ENCODE assay signal across 11 mouse cellular contexts in the genomic region with DNA sequence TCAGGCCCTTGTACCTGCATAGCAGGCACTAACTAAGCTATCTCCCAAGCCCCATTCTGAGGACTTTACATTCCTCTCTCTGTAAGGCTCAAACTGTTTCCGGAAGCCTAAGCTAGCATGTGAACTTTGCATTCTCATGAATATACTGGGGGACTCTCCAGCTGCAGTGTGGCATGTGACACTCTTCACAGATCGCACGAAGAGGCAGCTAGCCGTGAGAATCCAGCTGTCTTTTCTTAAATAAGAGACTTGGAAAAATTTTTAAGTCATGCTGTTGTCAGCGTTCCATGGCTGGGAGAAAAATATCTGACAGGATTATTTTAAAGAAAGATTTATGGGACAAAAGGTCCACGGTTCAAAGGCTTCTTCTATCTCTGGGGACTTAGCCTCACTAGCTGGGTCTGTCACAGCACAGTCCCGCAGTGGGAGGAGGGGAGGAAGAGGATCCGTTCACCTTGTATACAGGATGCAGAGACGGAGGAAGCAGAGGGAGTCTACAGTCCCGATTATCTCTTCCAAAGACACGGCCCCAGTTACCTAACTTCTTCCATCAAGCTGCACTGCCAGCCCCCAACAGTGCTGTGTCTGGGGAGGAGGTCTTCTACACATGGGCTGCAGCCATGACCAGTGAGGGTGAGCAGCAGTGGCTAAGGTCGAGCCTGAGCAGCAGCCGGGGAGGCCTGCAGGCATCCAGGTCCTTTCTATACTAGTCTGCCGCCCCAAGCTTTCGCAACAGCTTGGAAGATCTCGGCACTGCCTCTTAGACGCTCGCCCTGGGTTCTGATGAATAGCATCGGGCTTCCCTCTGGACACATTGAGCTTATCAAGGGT. TPM values are rescaled to one million over a fixed set of nuclear protein-coding genes. Genes with fewer than 3 reads are reported as not detected.
A peak's percentile ranks its signal among the peaks of the same experiment; 100 is the strongest.
DNase-seq lines count a peak whose midpoint lies in the region; ATAC-seq and TF ChIP-seq lines count a peak whose summit lies in the region.
"Had no signal": no experiment of that assay in that cellular context is flagged by ENCODE, and none has a peak within 500 bp of the region (broad histone marks: within the 10 kb centered on the region; RNA-seq: fewer than 3 reads in every experiment).

No protein-coding gene starts in this region.

- no peak overlapping the region for H3K27ac ChIP-seq in CH12.LX (ENCODE audit: insufficient read depth, low read depth)
- peak overlapping the region; percentile 63 for H3K27ac ChIP-seq in intestine, embryonic 16.5 days (ENCODE audit: low read length)
- H3K27ac ChIP-seq: embryonic facial prominence, embryonic 12.5 days had no signal

- peaks cover under 1% of the 10 kb centered on the region for H3K27me3 ChIP-seq in CH12.LX (replicated peaks)
- no peaks in the 10 kb centered on the region for H3K27me3 ChIP-seq in intestine, embryonic 16.5 days (replicated peaks; ENCODE audit: control insufficient read depth, insufficient read depth, low read length)
- H3K27me3 ChIP-seq: embryonic facial prominence, embryonic 12.5 days had no signal

- H3K36me3 ChIP-seq in CH12.LX (replicated peaks in 1 of 2; ENCODE audit: control insufficient read depth in 1 of 2, insufficient read depth in 1 of 2, low read length in 1 of 2) = no peaks in the 10 kb centered on the region
- H3K36me3 ChIP-seq in intestine, embryonic 16.5 days (ENCODE audit: control insufficient read depth, insufficient read depth, low read length) = no peaks in the 10 kb centered on the region

- WGBS in intestine, embryonic 16.5 days = 32% methylated on average over 19 of the region's 19 CpGs

- no peak for TF ChIP-seq POLR2A in CH12.LX (IDR thresholded peaks at IDR 0.05; ENCODE audit: low read depth, low read length)

- no peaks in the 10 kb centered on the region for H3K9me3 ChIP-seq in CH12.LX (replicated peaks; ENCODE audit: low read length)
- H3K9me3 ChIP-seq in intestine, embryonic 16.5 days (ENCODE audit: control insufficient read depth, low read length) = no peaks in the 10 kb centered on the region
- H3K9me3 ChIP-seq: embryonic facial prominence, embryonic 12.5 days had no signal

- TF ChIP-seq RAD21 in CH12.LX (IDR thresholded peaks at IDR 0.05; ENCODE audit: low read depth, low read length) = no peak

- peak; percentile 67 for ATAC-seq in intestine, embryonic 16.5 days

- no peak overlapping the region for H3K9ac ChIP-seq in CH12.LX (ENCODE audit: insufficient read depth, low read depth)
- 0 out of 2 replicates have a peak overlapping the region, but pooled peaks have one; percentile 13 for H3K9ac ChIP-seq in intestine, embryonic 16.5 days (ENCODE audit: low read depth, low read length)
- H3K9ac ChIP-seq: embryonic facial prominence, embryonic 12.5 days had no signal

- peak; percentile 22 for DNase-seq in embryo, embryonic 11 days
- DNase-seq in embryo, embryonic 9.5 days (ENCODE audit: extremely low spot score) = no peak
- DNase-seq in CH12.LX (ENCODE audit: extremely low read depth) = peak; percentile 58
- DNase-seq in lung, postnatal 36 days = peak; percentile 62
- no peak for DNase-seq in cerebellum, adult 11 months
- no peak for DNase-seq in layer of hippocampus, adult 9-11 months
- no peak for DNase-seq in gastrocnemius, postnatal 14 days
- DNase-seq: layer of hippocampus, postnatal 36 days had no signal

- in situ Hi-C loops in CH12.LX (cut with MboI; ENCODE audit: low pct_ligation_motif_present, low pct_unique_long_range_greater_than_20kb, low sequenced_read_pairs) = loop anchor here (5.0 kb wide), 1 partner anchor 41 kb away; no protein-coding TSS in a partner anchor

- H3K79me2 ChIP-seq in CH12.LX (replicated peaks; ENCODE audit: control insufficient read depth, extremely low read depth, insufficient read depth, poor library complexity, severe bottlenecking) = no peaks in the 10 kb centered on the region

- H3K4me2 ChIP-seq in CH12.LX (ENCODE audit: insufficient read depth, low read depth, poor library complexity, severe bottlenecking) = peak overlapping the region; percentile 57
- peak overlapping the region; percentile 25 for H3K4me2 ChIP-seq in intestine, embryonic 16.5 days (ENCODE audit: low read depth, low read length)
- H3K4me2 ChIP-seq: embryonic facial prominence, embryonic 12.5 days had no signal

- dilution Hi-C loops in CH12.LX (cut with MboI; ENCODE audit: extremely low pct_ligation_motif_present, extremely low pct_unique_long_range_greater_than_20kb, low sequenced_read_pairs) = no loop called here

- no peak for TF ChIP-seq CTCF in CH12.LX (conservative IDR thresholded peaks at IDR 0.05 in 1 of 2, IDR thresholded peaks at IDR 0.05 in 1 of 2; ENCODE audit: low read depth in 2 of 2, low read length in 2 of 2)

- no peak for TF ChIP-seq EP300 in CH12.LX (IDR thresholded peaks at IDR 0.05; ENCODE audit: low read length)

- H3K4me1 ChIP-seq in CH12.LX (ENCODE audit: control insufficient read depth in 1 of 2, insufficient read depth in 2 of 2) = peaks cover 28 to 71% of the 10 kb centered on the region in 2 experiments
- H3K4me1 ChIP-seq in intestine, embryonic 16.5 days (ENCODE audit: control insufficient read depth, insufficient read depth, low read length) = peaks cover 23% of the 10 kb centered on the region

- H3K4me3 ChIP-seq in CH12.LX (replicated peaks in 1 of 3; ENCODE audit: low read depth in 2 of 3, low read length in 2 of 3, poor library complexity in 1 of 3) = no peak overlapping the region
- no peak overlapping the region for H3K4me3 ChIP-seq in intestine, embryonic 16.5 days (ENCODE audit: low read length)
- H3K4me3 ChIP-seq: embryonic facial prominence, embryonic 12.5 days; myocyte had no signal

- intact Hi-C loops in gastrocnemius, postnatal 14 days (cut with DNase I; ENCODE audit: low total_unique reads) = loop anchor here (2.0 to 5.0 kb wide), 2 partner anchors 46 to 65 kb away; no protein-coding TSS in a partner anchor

TF ChIP-seq in CH12.LX, 34 proteins besides CTCF, POLR2A, EP300 and RAD21:
- TF ChIP-seq CHD2 (IDR thresholded peaks at IDR 0.05; ENCODE audit: low read length) (no peak), UBTF (IDR thresholded peaks at IDR 0.05; ENCODE audit: low read depth, low read length) (no peak), CHD1 (IDR thresholded peaks at IDR 0.05; ENCODE audit: low read depth, low read length) (no peak), PAX5 (IDR thresholded peaks at IDR 0.05; ENCODE audit: low read length) (no peak), MAX (IDR thresholded peaks at IDR 0.05; ENCODE audit: low read length) (peak; percentile 82), BHLHE40 (IDR thresholded peaks at IDR 0.05; ENCODE audit: low read depth, low read length) (peak; percentile 95), TBP (conservative IDR thresholded peaks at IDR 0.05; ENCODE audit: low read depth, low read length) (no peak), USF1 (IDR thresholded peaks at IDR 0.05; ENCODE audit: low read depth, low read length) (peak; percentile 36), ELF1 (IDR thresholded peaks at IDR 0.05; ENCODE audit: low read depth, low read length) (peak; percentile 53; the same call in 1 of the 2 replicates), SMC3 (IDR thresholded peaks at IDR 0.05; ENCODE audit: low read depth, low read length) (no peak), SIN3A (IDR thresholded peaks at IDR 0.05; ENCODE audit: low read length) (peak; percentile 51; the same call in 1 of the 2 replicates), ZMIZ1 (IDR thresholded peaks at IDR 0.05; ENCODE audit: low read depth, low read length) (no peak), ETS1 (conservative IDR thresholded peaks at IDR 0.05; ENCODE audit: low read depth, low read length) (peak; percentile 85), MAFK (IDR thresholded peaks at IDR 0.05; ENCODE audit: insufficient replicate concordance, low read length) (no peak), GABPA (IDR thresholded peaks at IDR 0.05; ENCODE audit: insufficient replicate concordance, low read depth, low read length) (no peak), MXI1 (IDR thresholded peaks at IDR 0.05; ENCODE audit: low read depth, low read length) (no peak), ZNF384 (IDR thresholded peaks at IDR 0.05; ENCODE audit: low read depth, low read length) (no peak), MEF2A (IDR thresholded peaks at IDR 0.05; ENCODE audit: borderline replicate concordance, low read depth, low read length) (peak; percentile 13; the same call in 1 of the 2 replicates), USF2 (conservative IDR thresholded peaks at IDR 0.05; ENCODE audit: low read depth, low read length) (no peak), IRF4 (IDR thresholded peaks at IDR 0.05; ENCODE audit: low read depth, low read length) (no peak), E2F4 (IDR thresholded peaks at IDR 0.05; ENCODE audit: insufficient replicate concordance, low read depth, low read length) (no peak), MAZ (IDR thresholded peaks at IDR 0.05; ENCODE audit: low read depth, low read length) (0 out of 2 replicates have a peak, but pooled peaks have one; percentile 31), MYC (IDR thresholded peaks at IDR 0.05; ENCODE audit: low read depth, low read length) (peak; percentile 45; the same call in 1 of the 2 replicates)

RNA-seq across cellular contexts. Expression of a gene that starts 51.7 kb away (rescaled TPM):
- not detected in 2 replicates for total RNA-seq in CH12.LX (2012; rRNA removed)
- total RNA-seq in CH12.LX (2014; rRNA removed) = 0.15 TPM in 1 of 2 replicates, not detected in the other
- polyA plus RNA-seq in CH12.LX (2012; ENCODE audit: insufficient read length, low read depth) = 0.10 TPM in 1 of 2 replicates, not detected in the other
- polyA plus RNA-seq in intestine, embryonic 16.5 days (2015; fragmentation: Nextera tagmentation; extraction: Ambion mirVana) = 4.1 and 4.2 TPM in 2 replicates
- total RNA-seq in gastrocnemius, postnatal 14 days (2021) = 1 to 10 TPM; 4.9 to 7.0 TPM

Comparison
In these comparisons a context has a peak if more than half of its experiments do, and no peak if none do; other contexts are left out.
1. DNase-seq: peak in embryo, embryonic 11 days (single experiment), CH12.LX (single experiment) and lung, postnatal 36 days (single experiment); none in embryo, embryonic 9.5 days (single experiment), cerebellum, adult 11 months (single experiment), layer of hippocampus, adult 9-11 months (single experiment) and gastrocnemius, postnatal 14 days (single experiment).
2. RNA of a gene that starts 51.7 kb away (total RNA-seq): 4.9 to 7.0 TPM in gastrocnemius, postnatal 14 days; 0.15 TPM in CH12.LX; every median in the first group is over 4 times any median in the second.